15 mouse cellular contexts compared by ENCODE assay signal in genomic region chr2:76926927-76927326, GRCm38 (mm10). TPM values are rescaled to one million over a fixed set of nuclear protein-coding genes. Genes with fewer than 3 reads are reported as not detected.
DNase-seq lines count a peak whose midpoint lies in the region; ATAC-seq and TF ChIP-seq lines count a peak whose summit lies in the region.
"Had no signal": no experiment of that assay in that cellular context is flagged by ENCODE, and none has a peak within 500 bp of the region (broad histone marks: within the 10 kb centered on the region; RNA-seq: fewer than 3 reads in every experiment).

No protein-coding gene starts in this region.

- TF ChIP-seq CTCF in heart, adult 2 months (IDR thresholded peaks at IDR 0.05) = peak; percentile 23; the same call in 1 of the 2 replicates

- no peaks in the 10 kb centered on the region for H3K9me3 ChIP-seq in heart, embryonic 11.5 days (replicated peaks; ENCODE audit: control insufficient read depth, low read length)
- H3K9me3 ChIP-seq in midbrain, embryonic 14.5 days (ENCODE audit: control insufficient read depth, low read length) = no peaks in the 10 kb centered on the region
- H3K9me3 ChIP-seq in midbrain, embryonic 15.5 days = no peaks in the 10 kb centered on the region
- H3K9me3 ChIP-seq: embryonic facial prominence, embryonic 10.5 days; forebrain, embryonic 12.5 days; limb, embryonic 13.5 days; midbrain, embryonic 12.5 days had no signal

- WGBS in heart, adult 2 months = 55% methylated on average over 12 of the region's 12 CpGs
- WGBS in heart, embryonic 11.5 days (ENCODE audit: insufficient replicate concordance) = 73% methylated on average over 12 of the region's 12 CpGs
- WGBS in midbrain, embryonic 14.5 days = 73% methylated on average over 12 of the region's 12 CpGs
- 69% methylated on average over 12 of the region's 12 CpGs for WGBS in midbrain, embryonic 15.5 days

- 0 out of 2 replicates have a peak, but pooled peaks have one; percentile 8 for TF ChIP-seq POLR2A in heart, adult 2 months (IDR thresholded peaks at IDR 0.05; ENCODE audit: insufficient read depth, low read depth, low read length)

- peaks cover 3% of the 10 kb centered on the region for H3K4me1 ChIP-seq in heart, adult 2 months (ENCODE audit: control insufficient read depth, insufficient read depth, low read length)
- peaks cover 13% of the 10 kb centered on the region; the same call in 1 of the 2 replicates for H3K4me1 ChIP-seq in heart, embryonic 11.5 days (ENCODE audit: control insufficient read depth, insufficient read depth, low read length)
- H3K4me1 ChIP-seq in midbrain, embryonic 14.5 days (ENCODE audit: control insufficient read depth, insufficient read depth, low read length) = no peaks in the 10 kb centered on the region
- H3K4me1 ChIP-seq in midbrain, embryonic 15.5 days = no peaks in the 10 kb centered on the region
- H3K4me1 ChIP-seq: embryonic facial prominence, embryonic 10.5 days; forebrain, embryonic 12.5 days; limb, embryonic 13.5 days; midbrain, embryonic 12.5 days had no signal

- no peaks in the 10 kb centered on the region for H3K27me3 ChIP-seq in heart, adult 2 months (ENCODE audit: control insufficient read depth, insufficient read depth, low read length)
- no peaks in the 10 kb centered on the region for H3K27me3 ChIP-seq in heart, embryonic 11.5 days (ENCODE audit: control insufficient read depth, insufficient read depth, low read length)
- no peaks in the 10 kb centered on the region for H3K27me3 ChIP-seq in midbrain, embryonic 14.5 days (ENCODE audit: control insufficient read depth, insufficient read depth, low read length)
- no peaks in the 10 kb centered on the region for H3K27me3 ChIP-seq in midbrain, embryonic 15.5 days (replicated peaks)
- H3K27me3 ChIP-seq: forebrain, embryonic 12.5 days; limb, embryonic 13.5 days; midbrain, embryonic 12.5 days had no signal

- H3K9ac ChIP-seq in heart, adult 2 months (ENCODE audit: low read depth, low read length) = no peak overlapping the region
- H3K9ac ChIP-seq in heart, embryonic 11.5 days (ENCODE audit: low read depth, low read length) = no peak overlapping the region
- H3K9ac ChIP-seq in midbrain, embryonic 14.5 days (replicated peaks; ENCODE audit: low read length) = no peak overlapping the region
- no peak overlapping the region for H3K9ac ChIP-seq in midbrain, embryonic 15.5 days
- H3K9ac ChIP-seq: forebrain, embryonic 12.5 days; limb, embryonic 13.5 days; midbrain, embryonic 12.5 days had no signal

- TF ChIP-seq EP300 in heart, adult 2 months (IDR thresholded peaks at IDR 0.05; ENCODE audit: insufficient read depth, low read depth, low read length) = no peak

- no peak overlapping the region for H3K27ac ChIP-seq in heart, adult 2 months
- H3K27ac ChIP-seq in heart, embryonic 11.5 days (ENCODE audit: low read depth, low read length) = no peak overlapping the region
- no peak overlapping the region for H3K27ac ChIP-seq in midbrain, embryonic 14.5 days (replicated peaks; ENCODE audit: low read depth, low read length)
- no peak overlapping the region for H3K27ac ChIP-seq in midbrain, embryonic 15.5 days
- H3K27ac ChIP-seq: embryonic facial prominence, embryonic 10.5 days; forebrain, embryonic 12.5 days; limb, embryonic 13.5 days; midbrain, embryonic 12.5 days had no signal

- no peak for ATAC-seq in heart, embryonic 11.5 days (replicated peaks; ENCODE audit: insufficient number of reproducible peaks, low FRiP score, low TSS enrichment)
- ATAC-seq in midbrain, embryonic 14.5 days (ENCODE audit: low FRiP score, low TSS enrichment) = no peak
- ATAC-seq in midbrain, embryonic 15.5 days (replicated peaks) = no peak

- H3K36me3 ChIP-seq in heart, adult 2 months (ENCODE audit: control insufficient read depth, insufficient read depth, low read length) = peaks cover 49% of the 10 kb centered on the region
- peaks cover 9% of the 10 kb centered on the region for H3K36me3 ChIP-seq in heart, embryonic 11.5 days (ENCODE audit: control insufficient read depth, insufficient read depth, low read length)
- H3K36me3 ChIP-seq in midbrain, embryonic 14.5 days (ENCODE audit: control insufficient read depth, insufficient read depth, low read length) = no peaks in the 10 kb centered on the region
- no peaks in the 10 kb centered on the region for H3K36me3 ChIP-seq in midbrain, embryonic 15.5 days (replicated peaks)
- H3K36me3 ChIP-seq: embryonic facial prominence, embryonic 10.5 days; forebrain, embryonic 12.5 days; limb, embryonic 13.5 days; midbrain, embryonic 12.5 days had no signal

- intact Hi-C loops in heart, adult 2 months (cut with DNase I) = no loop called here

- H3K79me2 ChIP-seq in heart, adult 2 months (replicated peaks; ENCODE audit: control insufficient read depth, insufficient read depth, low read length) = peaks cover 2% of the 10 kb centered on the region; the same call in 1 of the 2 replicates

- DNase-seq in heart, adult 2 months = no peak
- DNase-seq in midbrain, embryonic 14.5 days = peak; percentile 20
- DNase-seq in cerebellum, adult 9-10 months = peak; percentile 47
- DNase-seq in retina, embryonic 14.5 days (ENCODE audit: low spot score) = peak; percentile 27
- DNase-seq in thymus, postnatal 14 days = no peak
- no peak for DNase-seq in right cerebral cortex, adult 18-20 months
- DNase-seq: adrenal gland, postnatal 25 days; gastrocnemius, postnatal 14 days; heart, postnatal 14 days had no signal

- no peak overlapping the region for H3K4me3 ChIP-seq in heart, adult 2 months
- H3K4me3 ChIP-seq in heart, embryonic 11.5 days (ENCODE audit: low read depth, low read length) = no peak overlapping the region
- no peak overlapping the region for H3K4me3 ChIP-seq in midbrain, embryonic 14.5 days (replicated peaks; ENCODE audit: low read depth, low read length)
- H3K4me3 ChIP-seq in midbrain, embryonic 15.5 days = no peak overlapping the region
- H3K4me3 ChIP-seq: embryonic facial prominence, embryonic 10.5 days; forebrain, embryonic 12.5 days; limb, embryonic 13.5 days; midbrain, embryonic 12.5 days had no signal

- H3K4me2 ChIP-seq in heart, embryonic 11.5 days = no peak overlapping the region
- no peak overlapping the region for H3K4me2 ChIP-seq in midbrain, embryonic 14.5 days (ENCODE audit: low read length)
- no peak overlapping the region for H3K4me2 ChIP-seq in midbrain, embryonic 15.5 days
- H3K4me2 ChIP-seq: forebrain, embryonic 12.5 days; limb, embryonic 13.5 days; midbrain, embryonic 12.5 days had no signal

RNA-seq across cellular contexts. Expression of gene Ttn, which starts 55.4 kb away (rescaled TPM):
- total RNA-seq in heart, adult 2 months (2021) = 1,000 to 10,000 TPM; 2,567 to 3,090 TPM
- 88.4 and 181 TPM in 2 replicates for polyA plus RNA-seq in heart, adult 2 months (2012; rRNA removed)
- polyA plus RNA-seq in heart, embryonic 11.5 days (2014; fragmentation: Nextera tagmentation; extraction: Ambion mirVana) = 378 and 608 TPM in 2 replicates
- 0.47 and 0.91 TPM in 2 replicates for polyA plus RNA-seq in midbrain, embryonic 14.5 days (2014; fragmentation: Nextera tagmentation; extraction: Ambion mirVana)
- 0.40 and 1.0 TPM in 2 replicates for polyA plus RNA-seq in midbrain, embryonic 15.5 days (2015; fragmentation: Nextera tagmentation; extraction: Ambion mirVana)

Comparison
In these comparisons a context has a peak if more than half of its experiments do, and no peak if none do; other contexts are left out.
1. DNase-seq: peak in midbrain, embryonic 14.5 days (single experiment), cerebellum, adult 9-10 months (single experiment) and retina, embryonic 14.5 days (single experiment); none in heart, adult 2 months (0 of 2), thymus, postnatal 14 days (single experiment) and right cerebral cortex, adult 18-20 months (single experiment).
2. RNA of gene Ttn, which starts 55.4 kb away (polyA plus RNA-seq): 378 to 608 TPM in heart, embryonic 11.5 days and 88.4 to 181 TPM in heart, adult 2 months; 0.47 to 0.91 TPM in midbrain, embryonic 14.5 days and 0.40 to 1.0 TPM in midbrain, embryonic 15.5 days; every median in the first group is over 10 times any median in the second.